Comparison of ENCODE assay signal across 20 mouse cellular contexts in genomic region chr2:138648616-138649015, GRCm38 (mm10).
DNase-seq lines count a peak whose midpoint lies in the region; ATAC-seq and TF ChIP-seq lines count a peak whose summit lies in the region.
"Had no signal": no experiment of that assay in that cellular context is flagged by ENCODE, and none has a peak within 500 bp of the region (broad histone marks: within the 10 kb centered on the region; RNA-seq: fewer than 3 reads in every experiment).

No protein-coding gene starts in this region.

- peak; percentile 38 for TF ChIP-seq CTCF in layer of hippocampus, adult 2 months (conservative IDR thresholded peaks at IDR 0.05)
- TF ChIP-seq CTCF in left cerebral cortex, adult 2 months (IDR thresholded peaks at IDR 0.05) = no peak; the same call in 1 of the 2 replicates

- DNase-seq in cerebellum, postnatal 36 days = no peak
- peak; percentile 24 to 33 for DNase-seq in cerebellum, postnatal 14 days
- DNase-seq in cerebellum, adult 11-12 months = no peak
- no peak for DNase-seq in layer of hippocampus, adult 2 months (ENCODE audit: low spot score in 2 of 2)
- no peak for DNase-seq in layer of hippocampus, adult 9-10 months (ENCODE audit: low spot score)
- peak; percentile 5 for DNase-seq in ZHBTc4 (ENCODE audit: low read depth, low spot score)
- no peak for DNase-seq in left cerebral cortex, adult 2 months (ENCODE audit: extremely low spot score in 1 of 2, low spot score in 2 of 2)
- DNase-seq: adrenal gland, postnatal 10 days; B cell, adult 2 months; embryo, embryonic 11 days; gastrocnemius, postnatal 14 days; kidney, adult 11 months had no signal

- no peak overlapping the region for H3K27ac ChIP-seq in layer of hippocampus, adult 2 months
- no peak overlapping the region for H3K27ac ChIP-seq in left cerebral cortex, adult 2 months
- H3K27ac ChIP-seq: embryonic facial prominence, embryonic 15.5 days; forebrain, embryonic 10.5 days; hindbrain, embryonic 15.5 days had no signal

- no peak overlapping the region for H3K4me3 ChIP-seq in layer of hippocampus, adult 2 months
- H3K4me3 ChIP-seq in left cerebral cortex, adult 2 months = no peak overlapping the region
- H3K4me3 ChIP-seq: embryonic facial prominence, embryonic 15.5 days; erythroblast, embryonic 14.5 days; forebrain, embryonic 10.5 days; heart, embryonic 12.5 days; hindbrain, embryonic 15.5 days had no signal

- peak; percentile 40; the same call in 1 of the 2 replicates for ATAC-seq in cerebellum, adult (ENCODE audit: insufficient number of reproducible peaks, low FRiP score, low TSS enrichment)
- ATAC-seq: CD4-positive, CD25-positive, alpha-beta regulatory T cell, adult 4 months; forebrain, embryonic 16.5 days had no signal

- intact Hi-C loops in left cerebral cortex, adult 2 months (cut with DNase I) = no loop called here

Comparison
In these comparisons a context has a peak if more than half of its experiments do, and no peak if none do; other contexts are left out.
1. DNase-seq: peak in cerebellum, postnatal 14 days (2 of 2) and ZHBTc4 (single experiment); none in cerebellum, postnatal 36 days (0 of 2), cerebellum, adult 11-12 months (single experiment), layer of hippocampus, adult 2 months (0 of 2), layer of hippocampus, adult 9-10 months (single experiment) and left cerebral cortex, adult 2 months (0 of 2).